Mouse (Mus musculus) mammary gland, adult 2 months (tissue): ENCODE measurements around the gene Hist1h2bn. TPM values are rescaled to one million over a fixed set of nuclear protein-coding genes. Genes with fewer than 3 reads are reported as not detected.

ENCODE experiments used
- polyA plus RNA-seq: library from polyadenylated mRNA; depleted of rRNA; stranded (reverse); fragments of >200 nt; gene quantifications from 2 replicates; pipeline ENCODE4 v1.2.3, GENCODE M21; 2012; ENCODE audit warnings: low replicate concordance; rRNA removed

The Hist1h2bn gene
- 2.6 and 14.3 TPM in 2 replicates for polyA plus RNA-seq

DNA sequence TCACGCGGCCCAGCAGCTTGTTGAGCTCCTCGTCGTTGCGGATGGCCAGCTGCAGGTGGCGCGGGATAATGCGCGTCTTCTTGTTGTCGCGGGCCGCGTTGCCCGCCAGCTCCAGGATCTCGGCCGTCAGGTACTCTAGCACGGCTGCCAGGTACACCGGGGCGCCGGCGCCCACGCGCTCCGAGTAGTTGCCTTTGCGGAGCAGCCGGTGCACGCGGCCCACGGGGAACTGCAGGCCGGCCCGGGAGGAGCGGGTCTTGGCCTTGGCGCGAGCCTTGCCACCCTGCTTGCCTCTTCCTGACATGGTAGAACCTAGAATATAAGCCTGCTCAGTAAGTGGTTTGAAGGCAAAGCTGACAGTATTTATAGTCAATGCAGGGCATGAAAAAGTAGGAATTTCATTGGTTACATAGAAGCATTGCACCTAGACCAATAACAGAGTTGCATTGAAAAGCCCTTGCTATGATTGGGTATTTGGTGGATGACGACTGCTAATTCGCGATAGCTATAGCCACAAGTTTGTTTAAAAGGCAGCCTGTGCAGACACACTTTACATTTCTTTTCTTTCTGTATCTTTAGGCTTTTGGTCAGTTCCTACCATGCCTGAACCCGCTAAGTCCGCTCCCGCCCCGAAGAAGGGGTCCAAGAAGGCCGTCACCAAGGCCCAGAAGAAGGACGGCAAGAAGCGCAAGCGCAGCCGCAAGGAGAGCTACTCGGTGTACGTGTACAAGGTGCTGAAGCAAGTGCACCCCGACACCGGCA lies at the start of gene Hist1h2bn, which contains the start of gene Hist1h2ak:
TSS of gene Hist1h2bn (plus strand) at position 600 of the 762 bp plus-strand sequence.
TSS of gene Hist1h2ak (minus strand) at position 304 of the 762 bp plus-strand sequence.

DNA sequence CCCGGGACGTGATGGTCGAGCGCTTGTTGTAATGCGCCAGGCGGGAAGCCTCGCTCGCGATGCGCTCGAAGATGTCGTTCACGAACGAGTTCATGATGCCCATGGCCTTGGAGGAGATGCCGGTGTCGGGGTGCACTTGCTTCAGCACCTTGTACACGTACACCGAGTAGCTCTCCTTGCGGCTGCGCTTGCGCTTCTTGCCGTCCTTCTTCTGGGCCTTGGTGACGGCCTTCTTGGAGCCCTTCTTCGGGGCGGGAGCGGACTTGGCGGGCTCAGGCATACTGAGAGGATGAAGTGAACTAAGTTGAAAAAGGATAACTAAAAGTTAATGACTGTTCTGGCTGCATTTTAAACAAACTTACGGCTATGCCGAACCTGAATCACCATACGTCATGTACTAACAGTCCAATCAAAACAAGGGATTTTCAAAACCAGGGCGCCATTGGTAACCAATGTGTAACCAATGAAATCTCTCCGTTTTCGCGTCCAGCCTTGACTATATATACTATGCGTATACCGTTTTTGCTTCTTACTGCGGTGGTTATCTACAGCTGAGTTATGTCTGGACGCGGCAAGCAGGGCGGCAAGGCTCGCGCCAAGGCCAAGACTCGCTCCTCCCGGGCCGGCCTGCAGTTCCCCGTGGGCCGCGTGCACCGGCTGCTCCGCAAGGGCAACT lies 37.9 kb upstream of the Hist1h2bn start, which contains the start of the genes Hist1h2bl and Hist1h2ai:
TSS of gene Hist1h2bl (minus strand) at position 280 of the 676 bp plus-strand sequence.
TSS of gene Hist1h2ai (plus strand) at position 559 of the 676 bp plus-strand sequence.

DNA sequence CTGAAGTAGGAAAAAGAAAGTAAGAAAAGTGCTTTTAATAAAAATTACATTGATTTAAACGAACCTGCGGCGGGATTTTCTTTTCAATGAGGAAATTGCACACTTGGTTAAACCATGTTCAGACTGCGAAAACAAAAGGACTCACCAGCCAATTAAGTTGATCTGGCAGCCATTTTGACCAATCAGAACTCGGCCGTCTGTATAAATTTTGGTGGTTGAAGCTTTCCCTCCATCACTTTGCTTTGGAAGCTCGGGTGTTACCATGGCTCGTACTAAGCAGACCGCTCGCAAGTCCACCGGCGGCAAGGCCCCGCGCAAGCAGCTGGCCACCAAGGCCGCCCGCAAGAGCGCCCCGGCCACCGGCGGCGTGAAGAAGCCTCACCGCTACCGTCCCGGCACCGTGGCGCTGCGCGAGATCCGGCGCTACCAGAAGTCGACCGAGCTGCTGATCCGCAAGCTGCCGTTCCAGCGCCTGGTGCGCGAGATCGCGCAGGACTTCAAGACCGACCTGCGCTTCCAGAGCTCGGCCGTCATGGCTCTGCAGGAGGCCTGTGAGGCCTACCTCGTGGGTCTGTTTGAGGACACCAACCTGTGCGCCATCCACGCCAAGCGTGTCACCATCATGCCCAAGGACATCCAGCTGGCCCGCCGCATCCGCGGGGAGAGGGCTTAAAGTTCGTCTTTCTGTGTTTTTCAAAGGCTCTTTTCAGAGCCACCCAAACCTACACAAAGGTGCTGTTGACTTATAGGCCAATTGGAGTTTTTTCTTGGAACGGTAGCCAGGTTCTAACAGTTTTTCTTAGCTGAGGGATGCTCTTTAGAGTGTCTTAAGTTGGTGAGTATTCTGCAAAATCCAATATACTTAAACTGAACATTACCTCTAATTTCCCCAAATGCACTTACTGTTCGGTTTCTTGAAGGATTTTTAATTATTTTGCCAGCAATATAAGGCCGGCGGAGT lies 36.2 kb upstream of the Hist1h2bn start, which contains the start of gene Hist1h3h:
TSS of gene Hist1h3h (plus strand) at position 263 of the 961 bp plus-strand sequence.

DNA sequence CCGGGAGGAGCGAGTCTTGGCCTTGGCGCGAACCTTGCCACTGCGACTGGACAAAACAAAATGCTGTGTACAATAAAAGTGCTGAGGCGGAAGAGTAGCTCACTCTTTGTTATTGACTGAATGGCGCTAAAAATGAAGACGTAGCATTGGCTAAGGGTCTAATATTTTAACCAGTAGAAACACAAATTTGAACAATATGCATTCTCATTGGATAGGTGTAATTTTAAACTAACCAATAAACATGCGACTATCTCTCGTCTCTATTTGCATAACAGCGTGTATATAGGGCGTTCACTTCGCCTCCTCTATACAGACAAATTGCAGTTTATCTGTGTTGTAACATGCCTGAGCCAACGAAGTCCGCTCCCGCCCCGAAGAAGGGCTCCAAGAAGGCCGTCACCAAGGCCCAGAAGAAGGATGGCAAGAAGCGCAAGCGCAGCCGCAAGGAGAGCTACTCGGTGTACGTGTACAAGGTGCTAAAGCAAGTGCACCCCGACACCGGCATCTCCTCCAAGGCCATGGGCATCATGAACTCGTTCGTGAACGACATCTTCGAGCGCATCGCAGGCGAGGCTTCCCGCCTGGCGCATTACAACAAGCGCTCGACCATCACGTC lies 32.1 kb upstream of the Hist1h2bn start, which contains the start of gene Hist1h2bm:
TSS of gene Hist1h2bm (plus strand) at position 288 of the 616 bp plus-strand sequence.

DNA sequence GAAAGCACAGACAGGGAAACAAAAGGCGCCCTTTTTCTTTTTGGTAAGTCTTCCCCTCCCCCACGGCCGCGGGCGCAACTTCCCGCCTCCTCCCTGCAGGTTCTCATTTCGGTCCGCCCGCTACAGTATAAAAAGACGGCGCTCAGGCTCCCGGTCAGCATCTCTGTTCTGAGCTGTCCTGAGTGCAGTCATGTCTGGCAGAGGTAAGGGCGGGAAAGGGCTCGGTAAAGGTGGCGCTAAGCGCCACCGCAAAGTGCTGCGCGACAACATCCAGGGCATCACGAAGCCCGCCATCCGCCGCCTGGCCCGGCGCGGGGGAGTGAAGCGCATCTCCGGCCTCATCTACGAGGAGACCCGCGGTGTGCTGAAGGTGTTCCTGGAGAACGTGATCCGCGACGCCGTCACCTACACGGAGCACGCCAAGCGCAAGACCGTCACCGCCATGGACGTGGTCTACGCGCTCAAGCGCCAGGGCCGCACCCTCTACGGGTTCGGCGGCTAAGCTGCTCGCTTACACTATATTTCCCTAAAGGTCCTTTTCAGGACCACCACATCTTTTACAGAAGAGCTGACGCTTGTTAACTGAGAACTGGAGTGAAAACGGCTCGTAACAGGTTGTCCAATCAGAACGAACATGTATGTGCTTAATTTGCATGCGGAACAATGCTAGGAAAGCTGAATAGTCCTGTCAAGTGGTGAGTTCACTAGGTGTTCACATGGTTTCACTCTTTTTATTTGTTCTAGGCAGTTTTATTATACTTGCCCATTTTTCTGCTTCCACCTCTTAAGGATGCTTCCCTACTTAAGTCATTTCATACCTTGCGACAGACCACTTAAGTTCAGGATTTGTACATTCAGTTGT lies 18.8 kb upstream of the Hist1h2bn start, which contains the start of gene Hist1h4j:
TSS of gene Hist1h4j (plus strand) at position 159 of the 862 bp plus-strand sequence.

DNA sequence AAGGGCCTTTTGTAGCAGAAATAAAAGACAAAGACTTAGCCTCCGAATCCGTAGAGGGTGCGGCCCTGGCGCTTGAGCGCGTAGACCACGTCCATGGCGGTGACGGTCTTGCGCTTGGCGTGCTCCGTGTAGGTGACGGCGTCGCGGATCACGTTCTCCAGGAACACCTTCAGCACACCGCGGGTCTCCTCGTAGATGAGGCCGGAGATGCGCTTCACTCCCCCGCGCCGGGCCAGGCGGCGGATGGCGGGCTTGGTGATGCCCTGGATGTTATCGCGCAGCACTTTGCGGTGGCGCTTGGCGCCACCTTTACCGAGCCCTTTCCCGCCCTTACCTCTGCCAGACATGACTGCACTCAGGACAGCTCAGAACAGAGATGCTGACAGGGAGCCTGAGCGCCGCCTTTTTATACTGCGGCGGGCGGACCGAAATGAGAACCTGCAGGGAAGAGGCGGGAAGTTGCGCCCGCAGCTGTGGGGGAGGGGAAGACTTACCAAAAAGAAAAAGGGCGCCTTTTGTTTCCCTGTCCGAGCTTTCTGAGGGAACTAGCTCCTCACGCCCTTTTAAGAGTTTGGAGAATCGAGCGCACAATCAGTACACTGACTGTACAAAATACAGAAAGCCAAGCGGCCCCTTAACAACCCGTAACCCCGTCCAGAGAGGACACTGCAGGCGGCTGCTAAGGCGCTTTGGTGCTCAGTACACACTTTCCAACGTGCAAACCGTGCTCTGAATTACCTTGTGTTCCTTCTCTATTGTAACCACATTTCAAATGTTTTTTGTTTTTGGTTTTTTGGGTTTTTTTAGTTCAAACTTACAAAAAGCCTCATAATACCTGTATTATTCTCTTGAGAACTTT lies 3.5 kb upstream of the Hist1h2bn start, which contains the start of gene Hist1h4k:
TSS of gene Hist1h4k (minus strand) at position 347 of the 859 bp plus-strand sequence.

DNA sequence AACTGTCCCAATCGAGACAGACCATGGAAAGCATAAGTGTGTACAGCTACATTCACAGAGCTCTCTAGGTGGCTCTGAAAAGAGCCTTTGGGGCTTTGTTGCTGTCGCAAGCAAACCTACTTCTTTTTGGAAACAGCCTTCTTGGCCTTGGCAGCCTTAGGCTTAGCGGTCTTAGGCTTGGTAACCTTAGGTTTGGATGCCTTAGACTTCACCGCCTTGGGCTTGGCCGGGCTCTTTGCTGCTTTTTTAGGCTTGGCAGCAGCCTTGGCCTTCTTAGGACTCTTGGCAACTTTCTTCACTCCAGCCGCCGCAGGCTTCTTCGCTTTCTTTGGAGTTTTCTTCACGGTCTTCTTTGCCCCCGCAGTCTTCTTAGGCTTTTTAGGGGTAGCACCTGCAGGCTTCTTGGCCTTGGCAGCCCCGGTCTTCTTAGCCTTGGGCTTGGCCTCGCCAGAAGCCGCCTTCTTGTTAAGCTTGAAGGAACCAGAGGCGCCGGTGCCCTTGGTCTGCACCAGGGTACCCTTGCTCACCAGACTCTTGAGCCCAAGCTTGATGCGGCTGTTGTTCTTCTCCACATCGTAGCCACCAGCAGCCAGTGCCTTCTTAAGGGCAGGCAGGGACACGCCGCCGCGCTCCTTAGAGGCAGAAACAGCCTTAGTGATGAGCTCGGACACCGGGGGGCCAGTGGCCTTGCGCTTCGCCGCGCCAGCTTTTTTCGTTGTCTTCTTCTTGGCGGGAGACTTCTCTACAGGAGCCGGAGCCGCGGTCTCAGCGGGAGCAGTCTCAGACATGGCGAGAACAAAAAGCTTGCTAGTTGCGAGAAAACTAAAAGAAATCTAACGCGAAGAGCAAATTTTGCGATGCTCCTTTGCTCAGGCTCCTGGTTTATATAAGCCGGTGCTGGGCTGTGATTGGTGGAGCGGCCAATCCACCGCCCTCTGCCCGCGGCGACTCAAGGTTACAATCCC lies 26.1 kb downstream of the Hist1h2bn start, which contains the start of gene Hist1h1b:
TSS of gene Hist1h1b (minus strand) at position 859 of the 965 bp plus-strand sequence.

DNA sequence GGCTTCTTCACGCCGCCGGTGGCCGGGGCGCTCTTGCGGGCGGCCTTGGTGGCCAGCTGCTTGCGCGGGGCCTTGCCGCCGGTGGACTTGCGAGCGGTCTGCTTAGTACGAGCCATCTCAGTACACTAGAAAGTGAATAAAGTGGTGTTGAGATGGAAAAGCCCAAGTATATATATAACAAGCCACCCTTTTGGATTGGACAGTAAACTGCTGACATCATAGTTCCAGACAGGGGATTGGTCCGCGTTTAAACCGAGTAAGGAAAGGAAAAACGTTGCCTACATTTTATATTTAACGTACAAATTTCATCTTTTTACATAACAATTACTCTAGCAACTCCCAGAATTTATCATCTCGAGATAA lies 29.3 kb downstream of the Hist1h2bn start, which contains the start of gene Hist1h3i:
TSS of gene Hist1h3i (minus strand) at position 116 of the 363 bp plus-strand sequence.

DNA sequence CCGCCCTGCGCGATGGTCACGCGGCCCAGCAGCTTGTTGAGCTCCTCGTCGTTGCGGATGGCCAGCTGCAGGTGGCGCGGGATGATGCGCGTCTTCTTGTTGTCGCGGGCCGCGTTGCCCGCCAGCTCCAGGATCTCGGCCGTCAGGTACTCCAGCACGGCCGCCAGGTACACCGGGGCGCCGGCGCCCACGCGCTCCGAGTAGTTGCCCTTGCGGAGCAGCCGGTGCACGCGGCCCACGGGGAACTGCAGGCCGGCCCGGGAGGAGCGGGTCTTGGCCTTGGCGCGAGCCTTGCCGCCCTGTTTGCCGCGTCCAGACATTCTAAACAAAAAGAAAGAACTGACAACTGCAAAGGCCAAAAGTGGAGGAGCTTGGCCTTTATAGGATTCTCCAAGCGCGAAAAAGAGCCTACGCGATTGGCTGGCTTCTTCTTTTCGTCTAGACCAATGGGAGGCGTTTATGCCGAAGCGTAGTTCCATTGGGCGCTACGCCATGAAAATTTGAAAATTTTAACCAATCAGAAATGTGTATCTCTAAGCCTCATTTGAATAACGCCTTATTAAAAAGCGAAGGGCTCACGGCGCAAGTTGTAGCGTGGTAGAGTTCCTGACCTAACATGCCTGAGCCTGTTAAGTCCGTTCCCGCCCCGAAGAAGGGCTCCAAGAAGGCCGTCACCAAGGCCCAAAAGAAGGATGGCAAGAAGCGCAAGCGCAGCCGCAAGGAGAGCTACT lies 33.1 kb downstream of the Hist1h2bn start, which contains the start of the genes Hist1h2an and Hist1h2bp:
TSS of gene Hist1h2an (minus strand) at position 320 of the 731 bp plus-strand sequence.
TSS of gene Hist1h2bp (plus strand) at position 563 of the 731 bp plus-strand sequence.

Other genes starting within 250 kb of the Hist1h2bn start
- gene Zkscan8, start 223.0 kb upstream of the Hist1h2bn start, polyA plus RNA-seq: 2.2 and 7.0 TPM in 2 replicates
- not detected in 2 replicates for gene Olfr1366, start 211.3 kb upstream of the Hist1h2bn start, polyA plus RNA-seq
- not detected in 2 replicates for gene Olfr1535, start 194.2 kb upstream of the Hist1h2bn start, polyA plus RNA-seq
- not detected in 2 replicates for gene Olfr1364, start 172.4 kb upstream of the Hist1h2bn start, polyA plus RNA-seq
- 0.03 and 0.04 TPM in 2 replicates for gene Olfr1362, start 140.1 kb upstream of the Hist1h2bn start, polyA plus RNA-seq
- 0.03 TPM in 1 of 2 replicates, not detected in the other for gene Olfr11, start 111.6 kb upstream of the Hist1h2bn start, polyA plus RNA-seq
- gene Olfr1361, start 90.7 kb upstream of the Hist1h2bn start, polyA plus RNA-seq: not detected in 2 replicates
- not detected in 2 replicates for gene Olfr1360, start 76.7 kb upstream of the Hist1h2bn start, polyA plus RNA-seq
- gene Olfr1359, start 56.0 kb upstream of the Hist1h2bn start, polyA plus RNA-seq: not detected in 2 replicates
- 1.7 and 11.3 TPM in 2 replicates for gene Hist1h2bl, start 38.0 kb upstream of the Hist1h2bn start, polyA plus RNA-seq
- gene Hist1h2ai, start 37.7 kb upstream of the Hist1h2bn start, polyA plus RNA-seq: 2.7 and 18.5 TPM in 2 replicates
- gene Hist1h3h, start 36.5 kb upstream of the Hist1h2bn start, polyA plus RNA-seq: 6.1 and 31.9 TPM in 2 replicates
- 1.3 and 2.3 TPM in 2 replicates for gene Hist1h2bm, start 32.1 kb upstream of the Hist1h2bn start, polyA plus RNA-seq
- 1.0 and 2.4 TPM in 2 replicates for gene Hist1h4j, start 19.1 kb upstream of the Hist1h2bn start, polyA plus RNA-seq
- 2.8 and 15.5 TPM in 2 replicates for gene Hist1h4k, start 3.6 kb upstream of the Hist1h2bn start, polyA plus RNA-seq
- 3.4 and 19.7 TPM in 2 replicates for gene Hist1h2ak, start 296 bp upstream of the Hist1h2bn start, polyA plus RNA-seq
- 0.23 and 0.54 TPM in 2 replicates for gene Hist1h1b, start 26.5 kb downstream of the Hist1h2bn start, polyA plus RNA-seq
- 9.6 and 20.0 TPM in 2 replicates for gene Hist1h3i, start 29.2 kb downstream of the Hist1h2bn start, polyA plus RNA-seq
- gene Hist1h2an, start 33.1 kb downstream of the Hist1h2bn start, polyA plus RNA-seq: 1.3 and 17.7 TPM in 2 replicates
- 1.1 and 1.5 TPM in 2 replicates for gene Hist1h2bp, start 33.3 kb downstream of the Hist1h2bn start, polyA plus RNA-seq
- 22.4 and 30.9 TPM in 2 replicates for gene Hist1h2bq, start 56.1 kb downstream of the Hist1h2bn start, polyA plus RNA-seq
- gene Hist1h2ao, start 56.3 kb downstream of the Hist1h2bn start, polyA plus RNA-seq: not detected in 2 replicates
- not detected in 2 replicates for gene Hist1h4m, start 57.6 kb downstream of the Hist1h2bn start, polyA plus RNA-seq
- 4.9 and 22.8 TPM in 2 replicates for gene Hist1h4n, start 78.1 kb downstream of the Hist1h2bn start, polyA plus RNA-seq
- 38.2 and 359 TPM in 2 replicates for gene Hist1h2ap, start 79.4 kb downstream of the Hist1h2bn start, polyA plus RNA-seq
- gene Hist1h2br, start 79.6 kb downstream of the Hist1h2bn start, polyA plus RNA-seq: 19.9 and 27.5 TPM in 2 replicates
- 0.29 and 0.80 TPM in 2 replicates for gene Zfp184, start 191.0 kb downstream of the Hist1h2bn start, polyA plus RNA-seq
- not detected in 2 replicates for gene Pom121l2, start 227.1 kb downstream of the Hist1h2bn start, polyA plus RNA-seq